Mouse (Mus musculus) gastrocnemius, adult 18-20 months (tissue): ENCODE measurements around the gene Dgkk. TPM values are rescaled to one million over a fixed set of nuclear protein-coding genes. Genes with fewer than 3 reads are reported as not detected.
A peak's percentile ranks its signal among the peaks of the same experiment; 100 is the strongest.
"Not testable (repeated sequence)": the region's sequence is repeated elsewhere in the genome, so short reads cannot be mapped to it uniquely, and the experiment has no call there.

Experiments
- DNase-seq: peaks from one replicate; pipeline ENCODE4 v3.0.0; 2021; ENCODE audit warnings: low spot score
- long read RNA-seq, 2 experiments: library from polyadenylated mRNA; stranded (forward); transcript quantifications; one replicate each; pipeline ENCODE4 v2.0.0; 2021
- total RNA-seq, 2 experiments: library from RNA; stranded (reverse); gene quantifications; 2 replicates each; pipeline ENCODE4 v1.2.3; 2021

Gene Dgkk
- under 1 TPM in 1 of 2 experiments, not detected in 1; 0.02 TPM for total RNA-seq
- long read RNA-seq, experiment 1, result 0 reads
- long read RNA-seq, experiment 2, result 0 reads

DNA sequence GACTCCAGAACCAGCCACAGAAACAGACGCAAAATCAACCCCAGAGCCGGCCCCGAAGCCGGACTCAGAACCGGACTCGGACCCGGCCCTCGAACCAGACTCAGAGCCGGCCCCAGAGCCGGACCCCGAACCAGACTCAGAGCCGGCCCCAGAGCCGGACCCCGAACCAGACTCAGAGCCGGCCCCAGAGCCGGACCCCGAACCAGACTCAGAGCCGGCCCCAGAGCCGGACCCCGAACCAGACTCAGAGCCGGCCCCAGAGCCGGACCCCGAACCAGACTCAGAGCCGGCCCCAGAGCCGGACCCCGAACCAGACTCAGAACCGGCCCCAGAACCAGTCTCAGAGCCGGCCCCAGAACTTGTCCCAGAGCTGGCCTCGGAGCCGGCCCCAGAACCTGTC lies at the start of gene Dgkk:
Gene Dgkk (plus strand): TSS at position 301 of the 400 bp plus-strand sequence.
- not testable (repeated sequence) for DNase-seq

- no peak for DNase-seq
Measured at GRCm38 (mm10) chrX:6733998-6734397, 45.1 kb upstream of the Dgkk start.

DNA sequence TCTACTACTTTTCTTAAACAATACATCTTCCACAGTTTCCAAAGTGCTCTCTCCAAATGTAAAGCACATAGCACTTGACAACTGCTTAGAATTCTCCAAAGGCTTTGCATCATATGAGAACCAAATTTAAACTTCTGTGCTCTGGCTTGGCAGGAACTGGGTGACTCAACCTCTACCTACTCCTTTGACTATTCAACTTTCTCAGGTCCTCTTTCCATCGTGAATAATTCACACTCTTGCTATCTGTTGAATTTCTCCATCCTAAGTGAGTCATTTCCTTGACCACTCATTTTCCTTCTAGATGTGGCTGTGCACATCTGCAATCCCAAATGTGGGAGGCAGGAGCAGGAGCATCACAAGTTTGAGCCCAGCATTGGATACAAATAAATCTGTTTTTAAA lies 28.4 kb upstream of the Dgkk start:
- no peak for DNase-seq

DNA sequence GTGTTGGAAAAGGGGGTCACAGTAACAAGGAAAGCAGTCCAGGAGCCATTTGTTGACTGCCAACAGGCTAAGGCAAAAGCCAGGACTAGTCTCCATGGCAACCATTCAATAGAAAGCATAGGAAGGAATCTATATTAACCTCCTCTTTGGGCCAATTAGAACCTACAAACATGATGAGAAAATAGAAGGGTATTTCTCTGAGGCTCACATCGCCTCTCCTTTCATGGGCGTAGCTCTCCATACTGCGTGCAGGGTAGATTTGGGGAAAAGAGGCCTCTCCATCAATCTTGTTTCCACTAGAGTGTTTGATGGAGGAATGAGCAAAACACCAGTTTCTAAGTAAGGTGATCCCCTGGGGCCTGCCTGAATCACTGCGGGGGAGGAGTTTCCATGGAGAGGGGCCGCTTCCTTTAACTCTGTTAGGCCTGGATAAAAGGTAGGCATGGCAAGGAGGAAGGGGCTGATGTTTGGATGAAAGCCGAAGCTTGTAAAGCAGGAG lies 27.5 kb upstream of the Dgkk start:
- no peak for DNase-seq

- no peak for DNase-seq
Measured at GRCm38 (mm10) chrX:6777489-6778249, 1.4 kb upstream of the Dgkk start.

GRCm38 (mm10) chrX:6778250-6778637 lies 862 bp upstream of the Dgkk start:
- DNase-seq, result no peak

DNA sequence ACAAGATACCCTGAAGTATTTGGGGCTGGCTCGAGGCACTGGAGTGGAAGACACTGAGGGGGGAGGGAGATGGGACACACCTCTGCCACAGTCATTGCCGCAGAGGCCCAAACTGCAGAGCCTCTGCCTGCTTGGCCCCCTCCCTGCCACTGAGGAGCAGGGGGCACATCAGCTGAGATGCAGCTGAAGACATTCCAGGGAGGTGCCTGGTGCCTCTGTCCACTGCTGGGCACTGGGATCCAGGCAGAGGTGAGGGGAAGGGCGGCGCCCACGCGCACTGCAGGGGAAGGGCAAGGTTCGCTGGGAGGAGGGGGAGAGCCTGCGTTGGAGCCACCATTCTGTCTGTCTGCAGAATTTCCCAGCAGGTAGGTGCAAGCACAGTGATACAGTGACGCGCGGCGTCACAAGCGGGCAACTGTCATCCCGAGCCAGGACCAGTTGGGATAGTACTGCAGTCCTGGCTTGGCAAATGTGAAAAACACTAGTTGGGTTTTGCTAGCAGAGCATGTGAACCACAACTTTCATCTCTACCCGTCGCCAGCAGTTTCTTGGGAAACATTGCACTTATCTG lies 948 bp downstream of the Dgkk start:
- DNase-seq, result no peak

GRCm38 (mm10) chrX:6832553-6832952 lies 53.4 kb downstream of the Dgkk start:
- DNase-seq, result no peak

GRCm38 (mm10) chrX:6853466-6853865 lies 74.4 kb downstream of the Dgkk start:
- DNase-seq, result no peak

DNA sequence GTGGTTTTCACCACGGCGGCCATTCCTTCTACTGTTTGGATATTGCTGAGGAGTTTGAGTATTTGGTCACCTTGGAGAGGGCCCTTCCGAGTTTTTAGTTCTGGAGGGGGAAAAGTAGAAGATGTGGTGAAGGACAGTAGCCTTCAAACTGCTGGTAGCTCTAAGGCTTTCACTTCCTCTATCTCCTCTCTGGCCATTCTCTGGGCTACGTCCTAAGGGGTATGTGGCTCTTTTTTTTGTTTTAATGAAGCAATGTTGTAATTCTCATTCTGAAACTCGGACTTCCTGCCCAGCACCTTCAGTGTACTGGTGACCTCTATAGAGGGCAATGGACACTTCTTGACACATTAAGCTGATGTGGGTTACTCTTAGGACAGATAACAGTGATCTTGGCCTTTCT lies 75.0 kb downstream of the Dgkk start:
- DNase-seq, result no peak

GRCm38 (mm10) chrX:6893933-6894332 lies 114.8 kb downstream of the Dgkk start:
- DNase-seq, result no peak

DNA sequence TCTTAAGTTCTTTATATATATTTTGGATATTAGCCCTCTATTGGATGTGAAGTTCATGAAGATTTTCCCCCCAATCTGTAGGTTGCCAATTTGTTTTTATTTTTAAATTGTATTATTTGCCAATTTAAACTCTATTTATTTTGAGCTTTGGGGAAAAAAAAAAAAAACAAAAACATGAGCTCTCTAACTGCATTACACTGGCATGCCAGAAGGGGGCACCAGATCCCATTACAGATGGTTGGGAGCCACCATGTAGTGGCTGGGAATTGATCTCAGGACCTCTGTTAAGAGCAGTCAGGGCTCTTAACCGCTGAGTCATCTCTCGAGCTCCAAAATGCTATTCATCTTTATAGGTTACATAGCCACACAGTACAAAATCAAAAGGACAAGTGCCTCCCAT lies 131.9 kb downstream of the Dgkk start:
- no peak for DNase-seq

DNA sequence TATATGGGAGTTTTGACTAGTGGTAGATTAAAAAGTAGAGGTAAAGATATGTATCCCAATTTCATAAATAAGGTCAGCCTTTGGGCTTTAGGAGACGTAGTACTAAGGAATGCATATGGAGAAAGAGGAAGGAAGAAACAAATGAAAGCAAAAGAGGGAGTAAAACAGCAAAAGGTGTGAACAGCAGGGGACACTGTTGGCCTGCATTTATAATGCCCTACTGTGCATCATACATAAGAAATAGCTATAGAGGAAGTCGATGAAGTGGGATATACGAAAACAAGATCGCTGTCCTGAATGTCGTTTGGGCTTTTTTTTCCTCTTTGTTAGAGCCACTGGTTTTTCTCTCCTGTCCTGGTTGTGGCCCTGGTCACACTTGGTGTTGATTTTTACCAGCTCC lies 143.1 kb downstream of the Dgkk start:
- peak; percentile 1 for DNase-seq

GRCm38 (mm10) chrX:6926224-6926623 lies 147.1 kb downstream of the Dgkk start:
- DNase-seq, result no peak

DNA sequence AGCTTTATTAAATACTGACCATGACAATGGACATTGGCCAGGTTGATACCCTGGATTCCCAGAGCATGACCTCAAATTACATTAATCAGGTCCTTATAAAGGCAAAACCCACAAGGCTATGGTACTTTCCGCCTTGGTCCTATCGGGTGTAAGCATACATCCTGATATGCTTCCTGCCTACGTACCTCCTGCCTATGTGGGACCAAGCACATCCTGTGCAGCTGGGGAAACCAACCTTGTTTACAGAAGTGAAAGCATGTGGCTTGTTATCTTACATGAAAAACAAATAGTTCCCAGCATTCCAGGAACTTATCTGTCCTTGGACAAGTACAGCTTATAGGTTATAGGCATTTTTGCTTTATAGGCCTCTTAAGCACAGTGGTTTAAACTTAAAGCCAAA lies 189.5 kb downstream of the Dgkk start:
- DNase-seq, result no peak

DNA sequence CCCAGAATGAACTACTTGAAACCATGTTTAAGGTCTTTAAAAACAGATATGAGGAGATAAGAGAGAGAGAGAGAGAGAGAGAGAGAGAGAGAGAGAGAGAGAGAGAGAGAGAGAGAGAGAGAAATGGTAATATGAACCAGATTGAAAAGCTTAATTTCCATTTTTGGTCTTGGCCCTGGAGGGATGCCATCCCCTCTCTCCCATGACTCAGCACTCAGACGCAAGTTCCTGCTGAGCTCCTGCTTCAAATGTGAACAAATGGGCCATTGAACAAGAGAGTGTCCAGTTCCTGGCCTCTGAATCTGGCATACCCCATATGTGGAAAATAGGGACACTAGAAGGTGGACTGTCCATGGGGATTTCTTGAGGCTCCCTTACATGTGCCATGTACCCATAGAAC lies 192.8 kb downstream of the Dgkk start:
- no peak for DNase-seq

- DNase-seq, result not testable (repeated sequence)
Measured at GRCm38 (mm10) chrX:6983916-6984315, 204.8 kb downstream of the Dgkk start.
